Mouse (Mus musculus) olfactory bulb, adult 2 months (tissue): ENCODE data around the gene Krtap19-1.

Experiments
- CTCF ChIP-seq: fragments of 200-500 bp; IDR thresholded peaks from 2 replicates; pipeline ENCODE4 v1.5.1; 2012; ENCODE audit warnings: low read depth, mild to moderate bottlenecking, low read length, moderate library complexity; ENCODE audit not compliant: insufficient read depth
- POLR2A ChIP-seq: fragments of 200-500 bp; IDR thresholded peaks from 2 replicates; pipeline ENCODE4 v1.6.1; 2012; ENCODE audit warnings: mild to moderate bottlenecking, low read depth, low read length, moderate library complexity; ENCODE audit not compliant: insufficient read depth

- TF ChIP-seq POLR2A (no peak), CTCF (no peak)
These were observed 4.3 kb downstream of the Krtap19-1 start for GRCm38 (mm10) chr16:88864887-88865407.
